Mouse (Mus musculus) heart, postnatal 0 days (tissue): ENCODE data around the gene Fam161a. TPM values are rescaled to one million over a fixed set of nuclear protein-coding genes. Genes with fewer than 3 reads are reported as not detected.

ENCODE experiments used
- ATAC-seq: fragments of 200-750 bp; cut with Nextera tagmentation; 2 replicates; pipeline ENCODE4 v1.8.0; 2017; ENCODE audit warnings: low read depth, moderate number of reproducible peaks, moderate library complexity; ENCODE audit not compliant: insufficient read depth
- DNase-seq: peaks from one replicate; pipeline ENCODE4 v3.0.0-alpha.2; 2016; ENCODE audit warnings: low spot score
- H3K27ac ChIP-seq: fragments of 300-500 bp; sonication (generic); 2 replicates; pipeline ENCODE4 v1.5.1; 2014; ENCODE audit warnings: low read depth, mild to moderate bottlenecking
- H3K27me3 ChIP-seq: fragments of 300-500 bp; sonication (generic); 2 replicates; pipeline ENCODE4 v1.6.1; 2014; ENCODE audit warnings: low read length, mixed read lengths; ENCODE audit not compliant: control insufficient read depth, insufficient read depth
- H3K36me3 ChIP-seq: fragments of 300-500 bp; sonication (generic); replicated peaks from 2 replicates; pipeline ENCODE4 v1.6.1; 2014; ENCODE audit warnings: low read length, mixed read lengths; ENCODE audit not compliant: control insufficient read depth, insufficient read depth
- H3K4me1 ChIP-seq: fragments of 300-500 bp; sonication (generic); 2 replicates; pipeline ENCODE4 v1.6.1; 2014; ENCODE audit warnings: antibody characterized with exemption; ENCODE audit not compliant: control insufficient read depth, insufficient read depth
- H3K4me2 ChIP-seq: fragments of 300-500 bp; sonication (generic); 2 replicates; pipeline ENCODE4 v1.6.1; 2014; ENCODE audit warnings: low read depth, mild to moderate bottlenecking, low read length, moderate library complexity
- H3K4me3 ChIP-seq: fragments of 300-500 bp; sonication (generic); 2 replicates; pipeline ENCODE4 v1.5.1; 2014; ENCODE audit warnings: low read depth, low read length
- H3K9ac ChIP-seq: fragments of 300-500 bp; sonication (generic); replicated peaks from 2 replicates; pipeline ENCODE4 v1.6.1; 2014; ENCODE audit warnings: low read depth, low read length, mixed read lengths
- H3K9me3 ChIP-seq: fragments of 300-500 bp; sonication (generic); replicated peaks from 2 replicates; pipeline ENCODE4 v1.6.1; 2016; ENCODE audit warnings: low read length; ENCODE audit not compliant: control insufficient read depth
- CTCF ChIP-seq: IDR thresholded peaks from 2 replicates; pipeline ENCODE4 v1.5.1; 2016; ENCODE audit warnings: antibody characterized with exemption, control low read depth, low read depth
- EP300 ChIP-seq: IDR thresholded peaks from 2 replicates; pipeline ENCODE4 v1.6.1; 2016; ENCODE audit warnings: antibody characterized with exemption, low read depth
- WGBS: fragments of 180-500 bp; shearing (Covaris S2); extraction: QIAGEN DNeasy Blood & Tissue Kit; methylation state at CpG from one replicate; pipeline ENCODE4 v1.1.7; 2014; 5-methylcytosine and 5-hydroxymethylcytosine counted together
- polyA plus RNA-seq: library from polyadenylated mRNA; unstranded; fragments of >200 nt; fragmentation: Nextera tagmentation; extraction: Ambion mirVana; gene quantifications from 2 replicates; pipeline ENCODE4 v1.2.1, GENCODE M21; 2015
- total RNA-seq: library from RNA; depleted of rRNA; stranded (reverse); fragments of >200 nt; gene quantifications from 2 replicates; pipeline ENCODE4 v1.2.3, GENCODE M21; 2014; ENCODE audit warnings: low replicate concordance

Gene Fam161a
- total and polyA plus RNA-seq, 2 experiments from 2014 or later, result 0.34 to 1.3 TPM

DNA sequence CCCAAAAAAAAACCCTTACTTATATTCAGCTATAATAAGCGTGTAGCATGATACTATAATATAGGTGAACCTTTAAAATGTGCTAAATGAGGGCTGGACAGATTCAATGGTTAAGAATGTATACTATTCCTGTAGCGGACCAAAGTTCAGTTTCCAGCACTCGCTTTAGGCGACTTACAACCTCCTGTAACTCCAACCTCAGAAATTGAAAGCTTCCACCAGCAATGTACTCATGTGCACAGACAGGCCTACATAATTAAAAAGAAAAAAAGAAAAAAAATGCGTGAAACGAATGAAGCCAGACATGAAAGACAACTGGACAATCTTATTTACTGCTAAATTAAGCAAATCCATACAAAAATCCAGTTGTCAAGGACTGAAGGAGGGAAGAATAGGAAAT lies 24.5 kb upstream of the Fam161a start:
- no peak for ATAC-seq
- H3K9ac ChIP-seq, result no peak overlapping the region
- TF ChIP-seq CTCF (no peak), EP300 (no peak)
- peaks cover 8% of the 10 kb centered on the region; the same call in 1 of the 2 replicates for H3K36me3 ChIP-seq
- WGBS, result 75% methylated on average over 6 of the region's 6 CpGs
- no peaks in the 10 kb centered on the region for H3K9me3 ChIP-seq
- DNase-seq, result no peak
- H3K4me3 ChIP-seq, result peak overlapping the region; percentile 76; the same call in 1 of the 2 replicates
- H3K27me3 ChIP-seq, result no peaks in the 10 kb centered on the region
- peaks cover 4% of the 10 kb centered on the region for H3K4me1 ChIP-seq
- H3K4me2 ChIP-seq, result peak overlapping the region; percentile 79; the same call in 1 of the 2 replicates
- H3K27ac ChIP-seq, result peak overlapping the region; percentile 95; the same call in 1 of the 2 replicates

- DNase-seq (no peak), ATAC-seq (no peak)
- no peaks in the 10 kb centered on the region for H3K27me3 ChIP-seq
- H3K36me3 ChIP-seq, result no peaks in the 10 kb centered on the region
- peaks cover 4% of the 10 kb centered on the region for H3K4me1 ChIP-seq
- no peaks in the 10 kb centered on the region for H3K9me3 ChIP-seq
- H3K27ac ChIP-seq, result no peak overlapping the region
- no peak overlapping the region for H3K4me3 ChIP-seq
- no peak overlapping the region for H3K4me2 ChIP-seq
- WGBS, result 76% methylated on average over 3 of the region's 3 CpGs
- no peak for TF ChIP-seq CTCF
- no peak for TF ChIP-seq EP300
- H3K9ac ChIP-seq, result no peak overlapping the region
Observed at GRCm38 (mm10) chr11:22985510-22985909, 21.8 kb upstream of the Fam161a start.

GRCm38 (mm10) chr11:22987357-22987756 lies 20.0 kb upstream of the Fam161a start:
- ATAC-seq (no peak), DNase-seq (peak; percentile 55)
- no peaks in the 10 kb centered on the region for H3K27me3 ChIP-seq
- no peak overlapping the region for H3K27ac ChIP-seq
- peaks cover 12% of the 10 kb centered on the region for H3K4me1 ChIP-seq
- H3K36me3 ChIP-seq, result no peaks in the 10 kb centered on the region
- TF ChIP-seq CTCF, result peak; percentile 77
- no peak for TF ChIP-seq EP300
- no peak overlapping the region for H3K4me3 ChIP-seq
- no peak overlapping the region for H3K4me2 ChIP-seq
- H3K9ac ChIP-seq, result no peak overlapping the region
- H3K9me3 ChIP-seq, result no peaks in the 10 kb centered on the region
- 46% methylated on average over 2 of the region's 2 CpGs for WGBS

DNA sequence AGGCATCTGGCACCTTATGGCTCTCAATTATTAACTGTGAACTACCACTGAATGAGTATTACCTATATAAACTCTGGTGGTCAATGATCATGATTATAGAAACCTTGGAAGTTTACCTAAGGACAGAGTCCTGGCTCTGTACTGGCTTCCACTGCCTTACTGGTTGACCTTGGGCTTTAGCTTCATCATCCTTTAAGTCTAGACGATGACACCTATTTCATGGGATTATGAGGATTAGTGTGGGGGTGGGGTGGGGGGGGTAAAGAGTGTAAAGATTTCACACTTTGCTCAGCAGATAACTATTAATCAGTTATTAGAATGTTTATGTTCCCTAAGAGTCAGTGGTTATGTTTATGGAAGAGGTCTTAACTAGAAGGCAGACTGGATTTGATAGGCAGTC lies 17.5 kb upstream of the Fam161a start:
- WGBS, result 27% methylated on average over 1 of the region's 1 CpGs

DNA sequence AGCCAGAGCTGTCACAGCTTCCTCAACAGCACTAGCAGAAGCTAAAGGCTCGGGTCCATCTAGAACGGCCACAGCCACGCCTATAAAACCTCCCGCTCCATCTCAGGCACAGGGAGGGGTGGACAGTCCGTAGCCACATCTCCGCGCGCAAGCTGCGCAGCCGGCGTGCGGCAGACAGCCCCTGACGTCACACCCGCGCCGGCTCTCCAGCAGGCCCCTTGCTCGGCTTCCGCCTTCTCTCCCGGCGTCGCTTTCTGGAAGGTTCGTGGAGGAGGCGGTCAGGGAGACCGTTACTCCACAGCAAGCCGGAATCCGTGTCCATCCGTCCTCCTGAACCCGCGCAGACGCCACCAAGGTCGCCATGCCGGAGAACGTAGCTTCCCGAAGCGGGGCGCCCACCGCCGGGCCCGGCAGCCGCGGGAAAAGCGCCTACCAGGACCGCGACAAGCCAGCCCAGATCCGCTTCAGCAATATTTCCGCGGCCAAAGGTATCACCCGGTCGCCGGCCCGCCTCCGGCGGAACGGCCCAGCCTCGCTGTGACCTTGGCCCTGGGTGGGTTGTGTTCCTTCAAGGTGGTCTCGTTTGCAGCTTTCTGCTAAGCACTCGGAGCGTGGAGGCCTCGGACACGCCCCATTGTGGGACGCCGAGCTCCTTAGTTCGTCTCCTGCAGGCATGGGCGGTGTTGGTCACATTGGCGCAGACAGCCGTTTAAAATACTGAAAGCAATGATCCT lies 16.8 kb upstream of the Fam161a start, which contains the start of gene Cct4:
Gene Cct4, plus strand, starts transcription at position 127 of the 734 bp plus-strand sequence.
- peaks cover 23% of the 10 kb centered on the region for H3K36me3 ChIP-seq
- H3K27me3 ChIP-seq, result no peaks in the 10 kb centered on the region
- no peak for TF ChIP-seq CTCF
- no peak; the same call in none of the 2 replicates for TF ChIP-seq EP300
- under 1% methylated on average over 63 of the region's 66 CpGs for WGBS
- peak within 1 kb of the TSS; percentile 93 for H3K9ac ChIP-seq
- H3K4me1 ChIP-seq, result peaks cover 13% of the 10 kb centered on the region
- H3K27ac ChIP-seq, result peak within 1 kb of the TSS; percentile 92
- no peaks in the 10 kb centered on the region for H3K9me3 ChIP-seq
- peak within 1 kb of the TSS; percentile 81 for H3K4me2 ChIP-seq
- DNase-seq (peak; percentile 92), ATAC-seq (peak; percentile 98)
- H3K4me3 ChIP-seq, result peak within 1 kb of the TSS; percentile 83

More for the DNA sequence above, 17.5 kb upstream of the Fam161a start:
- H3K27me3 ChIP-seq, result no peaks in the 10 kb centered on the region
- H3K9me3 ChIP-seq, result no peaks in the 10 kb centered on the region
- TF ChIP-seq EP300 (no peak), CTCF (no peak)
- ATAC-seq (no peak), DNase-seq (no peak)
- peak overlapping the region; percentile 93 for H3K9ac ChIP-seq
- H3K4me3 ChIP-seq, result peak overlapping the region; percentile 83
- H3K4me1 ChIP-seq, result peaks cover 13% of the 10 kb centered on the region
- H3K36me3 ChIP-seq, result peaks cover 15% of the 10 kb centered on the region
- peak overlapping the region; percentile 92 for H3K27ac ChIP-seq
- H3K4me2 ChIP-seq, result peak overlapping the region; percentile 81
